14 mouse cellular contexts compared by ENCODE assay signal in the genomic region with DNA sequence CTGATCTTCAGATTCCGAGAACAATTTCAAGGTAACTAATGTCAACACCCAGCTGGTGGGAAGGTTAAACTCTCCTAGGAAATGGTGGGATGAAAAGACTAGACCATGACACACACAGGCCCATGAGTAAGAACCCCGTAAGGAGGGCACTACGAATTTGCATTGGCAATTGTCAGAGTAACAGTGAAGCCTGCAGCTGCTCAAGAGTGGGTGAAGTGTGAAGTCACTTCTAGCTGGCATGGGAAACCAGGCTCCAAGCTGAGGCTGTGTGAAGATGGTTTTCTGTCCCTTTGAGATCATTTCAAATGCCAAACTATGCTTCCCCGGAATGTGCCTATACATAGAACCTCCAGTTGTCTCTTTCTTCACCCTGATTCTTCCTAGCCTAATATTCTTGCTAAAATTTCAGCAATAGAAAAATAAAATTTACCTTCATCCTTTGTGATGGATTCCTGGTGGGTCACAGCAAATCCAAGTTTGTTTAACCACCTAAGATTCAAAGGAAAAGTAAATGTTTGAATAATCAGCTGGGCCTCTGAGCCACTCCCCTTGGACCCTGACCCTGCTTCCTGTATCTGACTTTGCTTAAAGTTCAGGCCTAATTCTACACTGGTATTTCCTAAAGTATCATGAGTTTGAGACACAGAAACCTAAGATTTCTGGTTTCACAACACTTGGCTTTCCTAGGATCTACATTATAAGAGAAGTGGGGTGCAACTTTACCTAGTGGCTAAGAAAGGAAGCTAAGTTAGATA.
A peak's percentile ranks its signal among the peaks of the same experiment; 100 is the strongest.
DNase-seq lines count a peak whose midpoint lies in the region; ATAC-seq lines count a peak whose summit lies in the region.
"Had no signal": no experiment of that assay in that cellular context is flagged by ENCODE, and none has a peak within 500 bp of the region (broad histone marks: within the 10 kb centered on the region; RNA-seq: fewer than 3 reads in every experiment).

No protein-coding gene starts in this region.

- peak; percentile 26 to 61 for DNase-seq in layer of hippocampus, adult 18-20 months (ENCODE audit: low spot score in 2 of 2)
- no peak for DNase-seq in layer of hippocampus, postnatal 10 days (ENCODE audit: low spot score in 2 of 2)
- peak; percentile 26 to 89 for DNase-seq in left cerebral cortex, adult 8-10 months (ENCODE audit: low spot score in 2 of 2)
- DNase-seq in right cerebral cortex, postnatal 25 days, result peak; percentile 76
- no peak for DNase-seq in cerebellum, adult 18-20 months
- DNase-seq in lung, postnatal 10 days, result no peak
- DNase-seq: adrenal gland, postnatal 10 days; cerebellum, postnatal 36 days; heart, postnatal 4 days; kidney, postnatal 14 days; thymus, adult 2 months had no signal

- ATAC-seq in frontal cortex, adult (ENCODE audit: low TSS enrichment), result peak; percentile 98
- no peak for ATAC-seq in cerebellum, adult (ENCODE audit: insufficient number of reproducible peaks, low FRiP score, low TSS enrichment)
- ATAC-seq: lung, postnatal 0 days had no signal

Comparison
In these comparisons a context has a peak if more than half of its experiments do, and no peak if none do; other contexts are left out.
1. DNase-seq: peak in layer of hippocampus, adult 18-20 months (2 of 2), left cerebral cortex, adult 8-10 months (2 of 2) and right cerebral cortex, postnatal 25 days (single experiment); none in layer of hippocampus, postnatal 10 days (0 of 2), cerebellum, adult 18-20 months (0 of 2) and lung, postnatal 10 days (single experiment).